Mouse (Mus musculus) heart, embryonic 11.5 days (tissue): ENCODE measurements around the gene Golga5. TPM values are rescaled to one million over a fixed set of nuclear protein-coding genes. Genes with fewer than 3 reads are reported as not detected.

Experiments used
- ATAC-seq: fragments of 200-750 bp; cut with Nextera tagmentation; replicated peaks from 2 replicates; pipeline ENCODE4 v1.8.0; 2017; ENCODE audit warnings: moderate library complexity; ENCODE audit not compliant: insufficient number of reproducible peaks, low FRiP score, low TSS enrichment
- H3K27ac ChIP-seq: fragments of 300-500 bp; sonication (generic); 2 replicates; pipeline ENCODE4 v1.5.1; 2014; ENCODE audit warnings: mild to moderate bottlenecking, low read depth, low read length
- H3K27me3 ChIP-seq: fragments of 300-500 bp; sonication (generic); 2 replicates; pipeline ENCODE4 v1.6.1; 2014; ENCODE audit warnings: mild to moderate bottlenecking, low read length, mixed read lengths; ENCODE audit not compliant: control insufficient read depth, insufficient read depth
- H3K36me3 ChIP-seq: fragments of 300-500 bp; sonication (generic); 2 replicates; pipeline ENCODE4 v1.6.1; 2014; ENCODE audit warnings: mild to moderate bottlenecking, low read length, moderate library complexity, mixed read lengths; ENCODE audit not compliant: control insufficient read depth, insufficient read depth
- H3K4me1 ChIP-seq: fragments of 300-500 bp; sonication (generic); 2 replicates; pipeline ENCODE4 v1.6.1; 2014; ENCODE audit warnings: low read length; ENCODE audit not compliant: control insufficient read depth, insufficient read depth
- H3K4me2 ChIP-seq: fragments of 300-500 bp; sonication (generic); 2 replicates; pipeline ENCODE4 v1.6.1; 2014; ENCODE audit warnings: mild to moderate bottlenecking, moderate library complexity
- H3K4me3 ChIP-seq: fragments of 300-500 bp; sonication (generic); 2 replicates; pipeline ENCODE4 v1.5.1; 2014; ENCODE audit warnings: low read depth, low read length
- H3K9ac ChIP-seq: fragments of 300-500 bp; sonication (generic); 2 replicates; pipeline ENCODE4 v1.6.1; 2014; ENCODE audit warnings: mild to moderate bottlenecking, low read depth, low read length, moderate library complexity
- H3K9me3 ChIP-seq: fragments of 300-500 bp; sonication (generic); replicated peaks from 2 replicates; pipeline ENCODE4 v1.6.1; 2016; ENCODE audit warnings: low read length; ENCODE audit not compliant: control insufficient read depth
- WGBS: fragments of 180-500 bp; shearing (Covaris S2); extraction: QIAGEN DNeasy Blood & Tissue Kit; methylation state at CpG from one replicate; pipeline ENCODE4 v1.1.7; 2014; ENCODE audit not compliant: insufficient replicate concordance; 5-methylcytosine and 5-hydroxymethylcytosine counted together
- polyA plus RNA-seq: library from polyadenylated mRNA; unstranded; fragments of >200 nt; fragmentation: Nextera tagmentation; extraction: Ambion mirVana; gene quantifications from 2 replicates; pipeline ENCODE4 v1.2.1, GENCODE M21; 2014

The Golga5 gene
- polyA plus RNA-seq, 1 experiment from 2014 or later = 24.9 TPM

GRCm38 (mm10) chr12:102426285-102426684, 42.6 kb upstream of the Golga5 start:
- H3K27ac ChIP-seq = peak overlapping the region; percentile 42; the same call in 1 of the 2 replicates

GRCm38 (mm10) chr12:102429656-102430055, 39.3 kb upstream of the Golga5 start:
- no peak overlapping the region for H3K9ac ChIP-seq
- no peaks in the 10 kb centered on the region for H3K27me3 ChIP-seq

More at GRCm38 (mm10) chr12:102426285-102426684, 42.6 kb upstream of the Golga5 start:
- H3K4me1 ChIP-seq = peaks cover 28% of the 10 kb centered on the region
- H3K27me3 ChIP-seq = no peaks in the 10 kb centered on the region
- no peak overlapping the region for H3K4me2 ChIP-seq
- WGBS = 68% methylated on average over 7 of the region's 7 CpGs
- peak; percentile 92 for ATAC-seq
- H3K36me3 ChIP-seq = no peaks in the 10 kb centered on the region
- H3K4me3 ChIP-seq = no peak overlapping the region
- H3K9ac ChIP-seq = no peak overlapping the region
- H3K9me3 ChIP-seq = no peaks in the 10 kb centered on the region

GRCm38 (mm10) chr12:102430228-102430627, 38.7 kb upstream of the Golga5 start:
- WGBS = 68% methylated on average over 4 of the region's 4 CpGs
- no peaks in the 10 kb centered on the region for H3K27me3 ChIP-seq
- H3K9ac ChIP-seq = no peak overlapping the region
- no peak overlapping the region for H3K27ac ChIP-seq
- no peak overlapping the region for H3K4me3 ChIP-seq
- no peaks in the 10 kb centered on the region for H3K9me3 ChIP-seq
- H3K36me3 ChIP-seq = no peaks in the 10 kb centered on the region
- H3K4me2 ChIP-seq = no peak overlapping the region
- peaks cover 6% of the 10 kb centered on the region for H3K4me1 ChIP-seq
- no peak for ATAC-seq

More at GRCm38 (mm10) chr12:102429656-102430055, 39.3 kb upstream of the Golga5 start:
- no peaks in the 10 kb centered on the region for H3K9me3 ChIP-seq
- H3K4me2 ChIP-seq = no peak overlapping the region
- no peaks in the 10 kb centered on the region for H3K36me3 ChIP-seq
- no peak overlapping the region for H3K27ac ChIP-seq
- peaks cover 11% of the 10 kb centered on the region for H3K4me1 ChIP-seq
- no peak for ATAC-seq
- 94% methylated on average over 5 of the region's 5 CpGs for WGBS
- H3K4me3 ChIP-seq = no peak overlapping the region

GRCm38 (mm10) chr12:102432238-102432637, 36.7 kb upstream of the Golga5 start:
- no peak overlapping the region for H3K27ac ChIP-seq
- ATAC-seq = 0 out of 2 replicates have a peak, but pooled peaks have one; percentile 31
- H3K9me3 ChIP-seq = no peaks in the 10 kb centered on the region
- H3K9ac ChIP-seq = no peak overlapping the region
- peaks cover 7% of the 10 kb centered on the region for H3K4me1 ChIP-seq
- H3K4me3 ChIP-seq = no peak overlapping the region
- H3K4me2 ChIP-seq = no peak overlapping the region
- WGBS = 73% methylated on average over 12 of the region's 12 CpGs
- H3K27me3 ChIP-seq = no peaks in the 10 kb centered on the region
- no peaks in the 10 kb centered on the region for H3K36me3 ChIP-seq

- 77% methylated on average over 4 of the region's 4 CpGs for WGBS
- ATAC-seq = no peak
Observed at GRCm38 (mm10) chr12:102434107-102434506, 34.8 kb upstream of the Golga5 start.

GRCm38 (mm10) chr12:102436939-102437526, 31.9 kb upstream of the Golga5 start:
- no peaks in the 10 kb centered on the region for H3K27me3 ChIP-seq
- no peak overlapping the region for H3K9ac ChIP-seq
- H3K36me3 ChIP-seq = no peaks in the 10 kb centered on the region
- H3K4me2 ChIP-seq = peak overlapping the region; percentile 87
- no peaks in the 10 kb centered on the region for H3K9me3 ChIP-seq
- peaks cover 17% of the 10 kb centered on the region for H3K4me1 ChIP-seq
- no peak for ATAC-seq
- H3K27ac ChIP-seq = peak overlapping the region; percentile 70
- WGBS = 67% methylated on average over 10 of the region's 10 CpGs
- no peak overlapping the region for H3K4me3 ChIP-seq

More at GRCm38 (mm10) chr12:102434107-102434506, 34.8 kb upstream of the Golga5 start:
- Histone ChIP-seq H3K27me3 (no peaks in the 10 kb centered on the region), H3K4me3 (no peak overlapping the region), H3K27ac (no peak overlapping the region), H3K9me3 (no peaks in the 10 kb centered on the region), H3K4me2 (no peak overlapping the region), H3K4me1 (peaks cover 17% of the 10 kb centered on the region), H3K36me3 (no peaks in the 10 kb centered on the region), H3K9ac (no peak overlapping the region)

GRCm38 (mm10) chr12:102437952-102438351, 31.0 kb upstream of the Golga5 start:
- peak overlapping the region; percentile 70 for H3K27ac ChIP-seq
- peak overlapping the region; percentile 87 for H3K4me2 ChIP-seq
- H3K9ac ChIP-seq = peak overlapping the region; percentile 71; the same call in 1 of the 2 replicates
- H3K4me3 ChIP-seq = peak overlapping the region; percentile 68
- 41% methylated on average over 5 of the region's 5 CpGs for WGBS
- H3K4me1 ChIP-seq = peaks cover 11% of the 10 kb centered on the region
- H3K27me3 ChIP-seq = no peaks in the 10 kb centered on the region
- H3K36me3 ChIP-seq = no peaks in the 10 kb centered on the region
- 0 out of 2 replicates have a peak, but pooled peaks have one; percentile 12 for ATAC-seq
- H3K9me3 ChIP-seq = no peaks in the 10 kb centered on the region

- WGBS = 3% methylated on average over 20 of the region's 20 CpGs
- peak; percentile 13 for ATAC-seq
- peak overlapping the region; percentile 87 for H3K4me2 ChIP-seq
Observed at GRCm38 (mm10) chr12:102438983-102439631, 29.8 kb upstream of the Golga5 start.

More at GRCm38 (mm10) chr12:102438983-102439631, 29.8 kb upstream of the Golga5 start:
- Histone ChIP-seq H3K4me3 (peak overlapping the region; percentile 68), H3K36me3 (no peaks in the 10 kb centered on the region), H3K4me1 (peaks cover 11% of the 10 kb centered on the region), H3K27ac (peak overlapping the region; percentile 37), H3K27me3 (no peaks in the 10 kb centered on the region), H3K9me3 (no peaks in the 10 kb centered on the region), H3K9ac (peak overlapping the region; percentile 71)
